Mouse (Mus musculus) myocyte (in vitro differentiated cells): ENCODE results near the gene Dcp1a.

Experiments used
- CEBPB ChIP-seq: IDR thresholded peaks from 2 replicates; pipeline ENCODE4 v1.6.1; 2011; ENCODE audit warnings: mild to moderate bottlenecking, moderate library complexity; ENCODE audit not compliant: poor library complexity, insufficient read depth, severe bottlenecking
- E2F4 ChIP-seq: IDR thresholded peaks from one replicate; pipeline ENCODE4 v1.6.1; 2011; ENCODE audit warnings: mild to moderate bottlenecking, control low read depth, moderate library complexity; ENCODE audit not compliant: insufficient read depth
- MAX ChIP-seq: IDR thresholded peaks from one replicate; pipeline ENCODE4 v1.6.1; 2011; ENCODE audit warnings: low read depth, mild to moderate bottlenecking, control low read depth
- MYOD1 ChIP-seq, 3 experiments: IDR thresholded peaks; one replicate each; pipeline ENCODE4 v1.6.1; 2011; ENCODE audit warnings: control low read depth in 2 of 3, low read depth in 2 of 3, mild to moderate bottlenecking in 2 of 3, moderate library complexity in 1 of 3; ENCODE audit not compliant: insufficient read length in 2 of 3, control insufficient read depth in 1 of 3
- MYOG ChIP-seq, 3 experiments: IDR thresholded peaks; one replicate each; pipeline ENCODE4 v1.6.1; 2011; ENCODE audit warnings: control low read depth in 2 of 3, low read depth in 2 of 3, mild to moderate bottlenecking in 2 of 3; ENCODE audit not compliant: insufficient read length in 2 of 3, control insufficient read depth in 1 of 3, insufficient read depth in 1 of 3
- POLR2A ChIP-seq: IDR thresholded peaks from one replicate; pipeline ENCODE4 v1.6.1; 2011; ENCODE audit warnings: low read depth, mild to moderate bottlenecking, control low read depth, moderate library complexity; ENCODE audit not compliant: insufficient read length
- POLR2AphosphoS2 ChIP-seq: IDR thresholded peaks from one replicate; pipeline ENCODE4 v1.6.1; 2011; ENCODE audit warnings: low read depth, control low read depth; ENCODE audit not compliant: insufficient read length
- REST ChIP-seq: IDR thresholded peaks from one replicate; pipeline ENCODE4 v1.6.1; 2011; ENCODE audit warnings: mild to moderate bottlenecking, control low read depth, moderate library complexity; ENCODE audit not compliant: insufficient read depth, insufficient read length
- SRF ChIP-seq: IDR thresholded peaks from one replicate; pipeline ENCODE4 v1.6.1; 2011; ENCODE audit warnings: low read depth; ENCODE audit not compliant: control insufficient read depth, insufficient read length
- TCF12 ChIP-seq: IDR thresholded peaks from one replicate; pipeline ENCODE4 v1.6.1; 2011; ENCODE audit warnings: mild to moderate bottlenecking, control low read depth; ENCODE audit not compliant: poor library complexity, insufficient read depth, severe bottlenecking
- TCF3 ChIP-seq: IDR thresholded peaks from one replicate; pipeline ENCODE4 v1.6.1; 2011; ENCODE audit warnings: low read depth, control low read depth; ENCODE audit not compliant: insufficient read length
- USF1 ChIP-seq: IDR thresholded peaks from one replicate; pipeline ENCODE4 v1.6.1; 2011; ENCODE audit warnings: low read depth, mild to moderate bottlenecking, control low read depth, moderate library complexity

DNA sequence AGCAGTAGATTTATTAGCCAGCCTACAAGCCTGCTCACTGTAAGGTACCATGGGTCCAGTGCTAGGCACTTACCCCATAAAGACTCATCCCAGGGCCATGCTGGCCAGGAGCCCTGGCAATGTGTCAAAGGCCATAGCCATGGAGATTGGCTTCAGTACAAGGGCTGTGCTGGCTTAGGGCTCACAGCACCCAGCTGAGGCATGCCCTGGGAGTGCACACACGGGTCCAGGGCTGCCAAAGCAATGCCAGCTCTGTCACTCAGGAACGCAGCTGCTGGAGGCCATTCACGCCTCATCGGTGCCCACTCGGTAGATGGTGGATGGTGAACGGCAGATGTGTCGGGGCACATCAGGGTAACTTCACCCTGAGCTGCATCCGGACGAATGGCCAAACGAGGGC is 62.2 kb downstream of the Dcp1a start:
- TF ChIP-seq MAX (no peak), REST (no peak), POLR2A (no peak), E2F4 (no peak), CEBPB (no peak), SRF (no peak), POLR2AphosphoS2 (no peak), TCF12 (no peak), MYOG (IDR thresholded peaks at IDR 0.05; ENCODE audit: control insufficient read depth in 1 of 3, insufficient read depth in 1 of 3, insufficient read length in 2 of 3, low read depth in 2 of 3) (no peak), MYOD1 (IDR thresholded peaks at IDR 0.05; ENCODE audit: control insufficient read depth in 1 of 3, insufficient read length in 2 of 3, low read depth in 2 of 3) (peak in 1 of 3 experiments; percentile 66), USF1 (no peak), TCF3 (no peak)
